Mouse (Mus musculus): ENCODE results near the gene Rpl36a-ps1. TPM values are rescaled to one million over a fixed set of nuclear protein-coding genes. Genes with fewer than 3 reads are reported as not detected.
A peak's percentile ranks its signal among the peaks of the same experiment; 100 is the strongest.

Rpl36a-ps1 gene
- polyA plus RNA-seq, 1 experiment from 2014 or later: 1.2 TPM

DNA sequence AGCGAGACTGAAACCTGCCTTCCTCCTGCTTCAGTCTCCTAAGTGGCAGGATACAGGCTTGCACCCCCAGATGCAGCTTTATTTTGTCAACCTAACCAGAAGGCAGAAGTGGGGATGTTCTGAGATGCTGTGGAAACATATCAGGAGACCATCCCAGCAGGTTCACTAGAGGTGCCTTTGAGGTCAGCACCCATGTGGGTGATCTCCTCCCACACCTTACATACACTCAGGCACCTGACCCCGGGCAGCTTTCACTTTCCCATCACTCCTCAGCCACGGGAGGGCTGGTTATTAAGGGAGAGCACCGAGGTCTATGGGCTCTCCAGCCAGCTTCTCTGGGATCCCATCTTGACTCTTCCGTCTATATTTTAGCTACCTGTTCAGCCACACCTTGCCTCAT, 38.5 kb upstream of the Rpl36a-ps1 start:
- H3K9ac ChIP-seq (replicated peaks; ENCODE audit: low read depth): no peak overlapping the region
- H3K4me3 ChIP-seq (ENCODE audit: low read depth, low read length): no peak overlapping the region
- no peaks in the 10 kb centered on the region for H3K4me1 ChIP-seq (ENCODE audit: insufficient read depth, low read depth, low read length)
- no peak for TF ChIP-seq EP300 (IDR thresholded peaks at IDR 0.05)
- TF ChIP-seq CTCF (IDR thresholded peaks at IDR 0.05): no peak
- WGBS: 78% methylated on average over 5 of the region's 5 CpGs
- no peaks in the 10 kb centered on the region for H3K27me3 ChIP-seq (replicated peaks; ENCODE audit: insufficient read depth, low read length)
- peaks cover 9% of the 10 kb centered on the region; the same call in 1 of the 2 replicates for H3K36me3 ChIP-seq (ENCODE audit: insufficient read depth, low read length)
- H3K9me3 ChIP-seq (ENCODE audit: low read length): no peaks in the 10 kb centered on the region
- ATAC-seq (no peak), DNase-seq (ENCODE audit: low spot score) (no peak)
- H3K27ac ChIP-seq (ENCODE audit: low read length): no peak overlapping the region
- H3K4me2 ChIP-seq (replicated peaks; ENCODE audit: low read depth, low read length): no peak overlapping the region

DNA sequence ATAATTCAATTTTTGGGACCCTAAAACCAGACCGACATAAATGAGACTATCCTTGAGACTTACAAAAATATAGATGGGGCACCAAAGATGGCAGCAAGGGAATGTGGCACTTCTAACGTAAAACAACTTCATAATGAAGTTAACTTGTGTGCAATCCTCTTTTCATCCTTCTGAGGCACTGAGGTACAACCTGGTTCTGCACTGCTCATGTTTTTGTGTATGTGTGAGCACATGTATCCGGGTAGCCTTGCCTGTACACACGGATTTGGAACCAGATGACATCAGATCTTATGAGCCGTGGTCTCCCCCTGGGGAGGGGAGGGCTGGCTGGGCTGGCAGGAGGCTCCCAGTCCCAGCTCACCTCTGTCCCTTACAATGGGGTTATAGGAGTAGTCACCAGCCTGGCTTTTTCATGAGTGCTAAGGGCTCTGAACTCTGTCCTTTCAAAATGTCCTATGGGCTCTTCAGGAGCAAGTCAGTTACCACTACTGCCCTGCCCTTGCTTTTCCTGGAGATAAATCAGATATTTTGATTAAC, 37.3 kb upstream of the Rpl36a-ps1 start:
- Histone ChIP-seq H3K4me3 (ENCODE audit: low read depth, low read length) (no peak overlapping the region), H3K4me2 (replicated peaks; ENCODE audit: low read depth, low read length) (no peak overlapping the region), H3K9ac (replicated peaks; ENCODE audit: low read depth) (no peak overlapping the region), H3K27me3 (replicated peaks; ENCODE audit: insufficient read depth, low read length) (no peaks in the 10 kb centered on the region), H3K4me1 (ENCODE audit: insufficient read depth, low read depth, low read length) (no peaks in the 10 kb centered on the region), H3K27ac (ENCODE audit: low read length) (no peak overlapping the region), H3K36me3 (ENCODE audit: insufficient read depth, low read length) (peaks cover 9% of the 10 kb centered on the region; the same call in 1 of the 2 replicates), H3K9me3 (ENCODE audit: low read length) (no peaks in the 10 kb centered on the region)
- 88% methylated on average over 5 of the region's 5 CpGs for WGBS
- ATAC-seq (no peak), DNase-seq (ENCODE audit: low spot score) (no peak)
- no peak for TF ChIP-seq EP300 (IDR thresholded peaks at IDR 0.05)
- TF ChIP-seq CTCF (IDR thresholded peaks at IDR 0.05): no peak

DNA sequence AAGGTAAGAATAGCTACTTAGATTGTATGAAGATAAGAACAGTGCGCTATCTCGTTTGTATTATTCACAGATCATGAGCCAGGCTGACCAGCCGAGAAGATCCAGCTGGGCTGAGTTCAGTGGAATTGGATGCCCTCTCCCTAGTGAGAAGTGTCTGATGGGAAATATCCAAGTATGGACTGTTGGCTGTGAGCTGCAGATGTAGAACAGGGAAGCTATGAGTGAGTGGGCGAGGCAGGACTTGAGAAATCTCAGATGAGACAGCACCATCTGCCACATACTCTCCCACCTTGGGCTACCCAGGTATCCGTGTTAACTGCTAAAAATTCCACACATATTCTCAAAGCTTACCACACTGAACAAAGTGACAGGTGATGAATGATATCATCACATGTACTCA, 35.9 kb upstream of the Rpl36a-ps1 start:
- 34% methylated on average over 5 of the region's 5 CpGs for WGBS
- ATAC-seq: peak; percentile 41; the same call in 1 of the 2 replicates
- H3K4me3 ChIP-seq (ENCODE audit: low read depth, low read length): no peak overlapping the region
- DNase-seq (ENCODE audit: low spot score): no peak
- H3K9ac ChIP-seq (replicated peaks; ENCODE audit: low read depth): no peak overlapping the region
- H3K27ac ChIP-seq (ENCODE audit: low read length): no peak overlapping the region
- no peaks in the 10 kb centered on the region for H3K9me3 ChIP-seq (ENCODE audit: low read length)
- TF ChIP-seq CTCF (IDR thresholded peaks at IDR 0.05): no peak
- no peak for TF ChIP-seq EP300 (IDR thresholded peaks at IDR 0.05)
- H3K4me2 ChIP-seq (replicated peaks; ENCODE audit: low read depth, low read length): no peak overlapping the region
- no peaks in the 10 kb centered on the region for H3K27me3 ChIP-seq (replicated peaks; ENCODE audit: insufficient read depth, low read length)
- peaks cover 9% of the 10 kb centered on the region; the same call in 1 of the 2 replicates for H3K36me3 ChIP-seq (ENCODE audit: insufficient read depth, low read length)
- no peaks in the 10 kb centered on the region for H3K4me1 ChIP-seq (ENCODE audit: insufficient read depth, low read depth, low read length)

DNA sequence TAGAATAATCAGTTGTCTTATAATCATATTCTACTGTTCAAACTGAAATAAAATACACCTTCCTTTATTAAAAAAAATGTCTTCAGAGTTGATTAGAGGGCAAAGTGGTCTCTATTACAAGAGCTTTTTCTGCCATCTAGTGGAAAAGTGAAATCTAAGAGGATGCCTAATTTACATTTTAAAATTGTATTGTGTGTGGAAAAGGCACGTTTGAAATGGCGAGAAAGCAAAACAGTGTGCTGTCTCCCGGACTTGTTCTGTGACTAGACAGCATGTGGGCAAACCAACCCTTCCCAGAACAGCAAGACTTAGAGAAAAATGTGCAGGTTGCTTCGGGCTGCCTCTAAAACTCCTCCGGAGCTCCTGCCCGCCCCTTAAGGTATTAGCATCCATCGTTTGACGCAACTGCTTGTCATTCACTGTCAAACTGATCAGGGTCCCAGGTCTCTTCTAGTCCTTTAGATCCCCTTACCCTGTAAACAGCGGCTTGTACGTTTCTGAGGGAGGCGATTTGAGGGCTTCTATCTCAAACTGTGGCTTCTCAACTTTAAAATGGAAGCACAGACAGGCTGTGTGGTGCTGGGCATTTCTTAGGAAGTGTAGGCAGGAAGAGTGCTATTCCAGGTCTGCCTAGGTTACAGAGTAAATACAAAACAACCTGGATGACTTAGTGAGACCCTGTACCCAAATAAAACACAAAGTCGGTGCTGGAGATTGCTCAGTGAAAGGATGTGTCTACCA, 28.4 kb upstream of the Rpl36a-ps1 start:
- DNase-seq (ENCODE audit: low spot score) (peak; percentile 36), ATAC-seq (no peak)
- 41% methylated on average over 12 of the region's 12 CpGs for WGBS
- no peak overlapping the region for H3K27ac ChIP-seq (ENCODE audit: low read length)
- no peak overlapping the region for H3K9ac ChIP-seq (replicated peaks; ENCODE audit: low read depth)
- TF ChIP-seq EP300 (IDR thresholded peaks at IDR 0.05) (no peak), CTCF (IDR thresholded peaks at IDR 0.05) (peak; percentile 46)
- H3K36me3 ChIP-seq (ENCODE audit: insufficient read depth, low read length): no peaks in the 10 kb centered on the region
- no peaks in the 10 kb centered on the region for H3K27me3 ChIP-seq (replicated peaks; ENCODE audit: insufficient read depth, low read length)
- no peak overlapping the region for H3K4me3 ChIP-seq (ENCODE audit: low read depth, low read length)
- peak overlapping the region; percentile 31; the same call in 1 of the 2 replicates for H3K4me2 ChIP-seq (replicated peaks; ENCODE audit: low read depth, low read length)
- H3K9me3 ChIP-seq (ENCODE audit: low read length): no peaks in the 10 kb centered on the region
- no peaks in the 10 kb centered on the region for H3K4me1 ChIP-seq (ENCODE audit: insufficient read depth, low read depth, low read length)

- ATAC-seq: no peak
- DNase-seq (ENCODE audit: low spot score): no peak
- Histone ChIP-seq H3K4me1 (ENCODE audit: insufficient read depth, low read depth, low read length) (no peaks in the 10 kb centered on the region), H3K4me3 (ENCODE audit: low read depth, low read length) (no peak overlapping the region), H3K9me3 (ENCODE audit: low read length) (no peaks in the 10 kb centered on the region), H3K27me3 (replicated peaks; ENCODE audit: insufficient read depth, low read length) (no peaks in the 10 kb centered on the region), H3K9ac (replicated peaks; ENCODE audit: low read depth) (no peak overlapping the region), H3K36me3 (ENCODE audit: insufficient read depth, low read length) (no peaks in the 10 kb centered on the region), H3K4me2 (replicated peaks; ENCODE audit: low read depth, low read length) (no peak overlapping the region), H3K27ac (ENCODE audit: low read length) (no peak overlapping the region)
- TF ChIP-seq CTCF (IDR thresholded peaks at IDR 0.05) (no peak), EP300 (IDR thresholded peaks at IDR 0.05) (no peak)
- WGBS: 36% methylated on average over 10 of the region's 10 CpGs
Measured at GRCm38 (mm10) chr14:99019136-99019808, 25.2 kb upstream of the Rpl36a-ps1 start.

DNA sequence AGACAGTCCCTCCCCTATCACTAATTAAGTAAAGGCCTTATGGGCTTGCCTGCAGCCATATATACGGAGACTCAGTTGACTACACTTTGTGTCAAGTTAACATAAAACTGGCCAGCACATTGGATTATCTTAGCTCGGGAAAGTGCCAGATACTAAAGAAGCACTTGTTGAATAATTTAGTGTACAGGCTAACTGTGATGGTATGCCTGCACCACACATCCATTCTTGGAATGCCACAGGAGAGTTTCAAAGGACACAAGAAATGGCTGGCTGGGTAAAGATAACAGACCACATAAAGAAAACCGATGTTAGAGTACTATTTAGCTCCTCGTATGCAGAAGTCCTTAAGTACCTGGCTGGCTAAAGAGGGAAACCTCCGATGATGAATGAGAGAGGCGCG, 24.6 kb upstream of the Rpl36a-ps1 start:
- Histone ChIP-seq H3K36me3 (ENCODE audit: insufficient read depth, low read length) (no peaks in the 10 kb centered on the region), H3K4me1 (ENCODE audit: insufficient read depth, low read depth, low read length) (no peaks in the 10 kb centered on the region), H3K4me3 (ENCODE audit: low read depth, low read length) (no peak overlapping the region), H3K9me3 (ENCODE audit: low read length) (no peaks in the 10 kb centered on the region), H3K9ac (replicated peaks; ENCODE audit: low read depth) (no peak overlapping the region), H3K27me3 (replicated peaks; ENCODE audit: insufficient read depth, low read length) (no peaks in the 10 kb centered on the region), H3K4me2 (replicated peaks; ENCODE audit: low read depth, low read length) (no peak overlapping the region), H3K27ac (ENCODE audit: low read length) (no peak overlapping the region)
- 73% methylated on average over 7 of the region's 7 CpGs for WGBS
- TF ChIP-seq CTCF (IDR thresholded peaks at IDR 0.05) (no peak), EP300 (IDR thresholded peaks at IDR 0.05) (no peak)
- no peak for ATAC-seq
- DNase-seq (ENCODE audit: low spot score): no peak

Measured in lung, postnatal 0 days (tissue).